Comparison of ENCODE assay signal across 9 mouse cellular contexts in the genomic region with DNA sequence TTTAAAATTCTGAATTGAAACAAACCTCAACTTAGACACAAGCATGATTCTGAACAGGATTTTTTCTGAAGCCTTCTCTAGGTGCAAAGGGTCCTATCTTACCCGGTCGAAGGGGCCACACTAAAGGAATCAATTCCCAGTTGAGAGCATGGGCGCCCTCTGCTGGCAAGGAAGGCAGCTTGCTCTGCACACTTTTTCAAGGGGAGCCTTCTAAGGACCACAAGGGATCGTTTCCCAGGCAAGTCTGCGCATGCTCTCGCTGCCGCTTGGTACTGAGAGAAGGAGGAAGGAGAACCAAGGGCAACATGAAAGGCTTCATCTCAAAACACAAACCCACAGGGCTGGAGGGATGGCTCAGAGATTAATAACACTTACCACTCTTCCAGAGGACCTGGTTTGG. TPM values are rescaled to one million over a fixed set of nuclear protein-coding genes. Genes with fewer than 3 reads are reported as not detected.
DNase-seq lines count a peak whose midpoint lies in the region; ATAC-seq and TF ChIP-seq lines count a peak whose summit lies in the region.
"Had no signal": no experiment of that assay in that cellular context is flagged by ENCODE, and none has a peak within 500 bp of the region (broad histone marks: within the 10 kb centered on the region; RNA-seq: fewer than 3 reads in every experiment).

No protein-coding gene starts in this region.

- H3K4me1 ChIP-seq in heart, adult 2 months (ENCODE audit: control insufficient read depth, insufficient read depth, low read length): no peaks in the 10 kb centered on the region
- peaks cover 3% of the 10 kb centered on the region; the same call in 1 of the 2 replicates for H3K4me1 ChIP-seq in heart, embryonic 11.5 days (ENCODE audit: control insufficient read depth, insufficient read depth, low read length)
- H3K4me1 ChIP-seq in embryonic facial prominence, embryonic 14.5 days (ENCODE audit: control insufficient read depth, insufficient read depth, low read length): no peaks in the 10 kb centered on the region
- H3K4me1 ChIP-seq in hindbrain, embryonic 13.5 days (replicated peaks): no peaks in the 10 kb centered on the region; the same call in 1 of the 2 replicates
- H3K4me1 ChIP-seq: neural tube, embryonic 12.5 days had no signal

- H3K9ac ChIP-seq in heart, adult 2 months (ENCODE audit: low read depth, low read length): no peak overlapping the region
- no peak overlapping the region for H3K9ac ChIP-seq in heart, embryonic 11.5 days (ENCODE audit: low read depth, low read length)
- H3K9ac ChIP-seq in embryonic facial prominence, embryonic 14.5 days (ENCODE audit: low read depth, low read length): no peak overlapping the region
- H3K9ac ChIP-seq in hindbrain, embryonic 13.5 days: no peak overlapping the region
- H3K9ac ChIP-seq: neural tube, embryonic 12.5 days had no signal

- H3K4me3 ChIP-seq in heart, adult 2 months: no peak overlapping the region
- H3K4me3 ChIP-seq in heart, embryonic 11.5 days (ENCODE audit: low read depth, low read length): no peak overlapping the region
- no peak overlapping the region for H3K4me3 ChIP-seq in embryonic facial prominence, embryonic 14.5 days (ENCODE audit: low read depth, low read length)
- H3K4me3 ChIP-seq in hindbrain, embryonic 13.5 days: no peak overlapping the region
- H3K4me3 ChIP-seq: neural tube, embryonic 12.5 days had no signal

- no peak overlapping the region for H3K4me2 ChIP-seq in heart, embryonic 11.5 days
- H3K4me2 ChIP-seq in embryonic facial prominence, embryonic 14.5 days (ENCODE audit: low read depth, low read length): no peak overlapping the region
- H3K4me2 ChIP-seq in hindbrain, embryonic 13.5 days: no peak overlapping the region
- H3K4me2 ChIP-seq: neural tube, embryonic 12.5 days had no signal

- no peaks in the 10 kb centered on the region for H3K79me2 ChIP-seq in heart, adult 2 months (replicated peaks; ENCODE audit: control insufficient read depth, insufficient read depth, low read length)

- no peak for ATAC-seq in heart, embryonic 11.5 days (replicated peaks; ENCODE audit: insufficient number of reproducible peaks, low FRiP score, low TSS enrichment)
- peak; percentile 79 for ATAC-seq in embryonic facial prominence, embryonic 14.5 days (ENCODE audit: low read depth)
- peak; percentile 41 for ATAC-seq in hindbrain, embryonic 13.5 days (ENCODE audit: low FRiP score)
- ATAC-seq in megakaryocyte progenitor cell, adult 5-6 weeks (replicated peaks; ENCODE audit: poor library complexity): peak; percentile 81

- H3K9me3 ChIP-seq in heart, embryonic 11.5 days (replicated peaks; ENCODE audit: control insufficient read depth, low read length): no peaks in the 10 kb centered on the region
- no peaks in the 10 kb centered on the region for H3K9me3 ChIP-seq in embryonic facial prominence, embryonic 14.5 days (ENCODE audit: control insufficient read depth, low read length)
- H3K9me3 ChIP-seq in hindbrain, embryonic 13.5 days: no peaks in the 10 kb centered on the region
- H3K9me3 ChIP-seq: neural tube, embryonic 12.5 days had no signal

- peak; percentile 75 for TF ChIP-seq CTCF in heart, adult 2 months (IDR thresholded peaks at IDR 0.05)

- 32% methylated on average over 7 of the region's 7 CpGs for WGBS in heart, adult 2 months
- 15% methylated on average over 7 of the region's 7 CpGs for WGBS in heart, embryonic 11.5 days (ENCODE audit: insufficient replicate concordance)
- WGBS in embryonic facial prominence, embryonic 14.5 days: 15% methylated on average over 7 of the region's 7 CpGs
- WGBS in hindbrain, embryonic 13.5 days: 13% methylated on average over 7 of the region's 7 CpGs

- intact Hi-C loops in heart, adult 2 months (cut with DNase I): loop anchor here (1.0 kb wide), 1 partner anchor 113 kb away; no protein-coding TSS in a partner anchor

- no peaks in the 10 kb centered on the region for H3K36me3 ChIP-seq in heart, adult 2 months (ENCODE audit: control insufficient read depth, insufficient read depth, low read length)
- peaks cover 4% of the 10 kb centered on the region; the same call in 1 of the 2 replicates for H3K36me3 ChIP-seq in heart, embryonic 11.5 days (ENCODE audit: control insufficient read depth, insufficient read depth, low read length)
- H3K36me3 ChIP-seq in embryonic facial prominence, embryonic 14.5 days (ENCODE audit: control insufficient read depth, insufficient read depth, low read length): peaks cover 25% of the 10 kb centered on the region
- peaks cover 31% of the 10 kb centered on the region for H3K36me3 ChIP-seq in hindbrain, embryonic 13.5 days
- peaks cover 3% of the 10 kb centered on the region; the same call in 1 of the 2 replicates for H3K36me3 ChIP-seq in splenic B cell, adult 2 months (ENCODE audit: control insufficient read depth, insufficient read depth, low read length, poor library complexity, severe bottlenecking)

- 0 out of 2 replicates have a peak, but pooled peaks have one; percentile 20 for TF ChIP-seq EP300 in heart, adult 2 months (IDR thresholded peaks at IDR 0.05; ENCODE audit: insufficient read depth, low read depth, low read length)

- TF ChIP-seq POLR2A in heart, adult 2 months (IDR thresholded peaks at IDR 0.05; ENCODE audit: insufficient read depth, low read depth, low read length): no peak

- DNase-seq in heart, adult 2 months: peak; percentile 19 to 47
- peak; percentile 60 for DNase-seq in adrenal gland, postnatal 25 days
- peak; percentile 90 for DNase-seq in embryonic facial prominence, embryonic 14.5 days (ENCODE audit: low spot score)
- peak; percentile 76 to 80 for DNase-seq in layer of hippocampus, postnatal 10 days (ENCODE audit: low spot score in 2 of 2)
- peak; percentile 68 for DNase-seq in splenic B cell, adult 2 months (ENCODE audit: low read depth, low spot score)

- H3K27me3 ChIP-seq in heart, adult 2 months (ENCODE audit: control insufficient read depth, insufficient read depth, low read length): no peaks in the 10 kb centered on the region
- H3K27me3 ChIP-seq in heart, embryonic 11.5 days (ENCODE audit: control insufficient read depth, insufficient read depth, low read length): no peaks in the 10 kb centered on the region
- H3K27me3 ChIP-seq in embryonic facial prominence, embryonic 14.5 days (replicated peaks; ENCODE audit: control insufficient read depth, insufficient read depth, low read length): no peaks in the 10 kb centered on the region
- H3K27me3 ChIP-seq in hindbrain, embryonic 13.5 days: no peaks in the 10 kb centered on the region
- H3K27me3 ChIP-seq in splenic B cell, adult 2 months (ENCODE audit: control insufficient read depth, insufficient read depth, low read length, poor library complexity, severe bottlenecking): no peaks in the 10 kb centered on the region
- H3K27me3 ChIP-seq: neural tube, embryonic 12.5 days had no signal

- no peak overlapping the region for H3K27ac ChIP-seq in heart, adult 2 months
- no peak overlapping the region for H3K27ac ChIP-seq in heart, embryonic 11.5 days (ENCODE audit: low read depth, low read length)
- no peak overlapping the region for H3K27ac ChIP-seq in embryonic facial prominence, embryonic 14.5 days (replicated peaks; ENCODE audit: low read depth, low read length)
- H3K27ac ChIP-seq in hindbrain, embryonic 13.5 days: no peak overlapping the region
- H3K27ac ChIP-seq: neural tube, embryonic 12.5 days had no signal

RNA-seq across cellular contexts. Expression of a gene that starts 8.9 kb away (rescaled TPM):
- not detected for total RNA-seq in heart, adult 2 months (2021)
- polyA plus RNA-seq in heart, adult 2 months (2012; rRNA removed): 0.10 TPM in 1 of 2 replicates, not detected in the other
- polyA plus RNA-seq in heart, embryonic 11.5 days (2014; fragmentation: Nextera tagmentation; extraction: Ambion mirVana): not detected in 2 replicates
- not detected in 2 replicates for total RNA-seq in adrenal gland, postnatal 25 days (2021)
- 0.17 TPM in 1 of 2 replicates, not detected in the other for polyA plus RNA-seq in embryonic facial prominence, embryonic 14.5 days (2014; fragmentation: Nextera tagmentation; extraction: Ambion mirVana)
- 0.25 TPM in 1 of 2 replicates, not detected in the other for polyA plus RNA-seq in hindbrain, embryonic 13.5 days (2015; fragmentation: Nextera tagmentation; extraction: Ambion mirVana)
- not detected for total RNA-seq in layer of hippocampus, postnatal 10 days (2021)
- total RNA-seq in megakaryocyte progenitor cell, adult 5-6 weeks (2015): not detected in 2 replicates
- total RNA-seq in megakaryocyte progenitor cell, adult 5-6 weeks (2017): not detected in 2 replicates
- polyA plus RNA-seq: neural tube, embryonic 12.5 days had no signal

RNA-seq across cellular contexts. Expression of a gene that starts 48.7 kb away (rescaled TPM):
- total RNA-seq in heart, adult 2 months (2021): under 1 TPM; 0.34 to 0.39 TPM
- 0.20 and 0.35 TPM in 2 replicates for polyA plus RNA-seq in heart, adult 2 months (2012; rRNA removed)
- 0.42 and 0.69 TPM in 2 replicates for polyA plus RNA-seq in heart, embryonic 11.5 days (2014; fragmentation: Nextera tagmentation; extraction: Ambion mirVana)
- total RNA-seq in adrenal gland, postnatal 25 days (2021): 9.5 and 10.8 TPM in 2 replicates
- polyA plus RNA-seq in embryonic facial prominence, embryonic 14.5 days (2014; fragmentation: Nextera tagmentation; extraction: Ambion mirVana): 1.0 and 1.4 TPM in 2 replicates
- 1.6 and 1.7 TPM in 2 replicates for polyA plus RNA-seq in hindbrain, embryonic 13.5 days (2015; fragmentation: Nextera tagmentation; extraction: Ambion mirVana)
- total RNA-seq in layer of hippocampus, postnatal 10 days (2021): under 1 TPM; 0.57 to 0.60 TPM
- total RNA-seq in megakaryocyte progenitor cell, adult 5-6 weeks (2015): not detected in 2 replicates
- not detected in 2 replicates for total RNA-seq in megakaryocyte progenitor cell, adult 5-6 weeks (2017)

Comparison
In these comparisons a context has a peak if more than half of its experiments do, and no peak if none do; other contexts are left out.
1. DNase-seq: peak in every context shown above with its lines; median percentile 90 in embryonic facial prominence, embryonic 14.5 days; 78 in layer of hippocampus, postnatal 10 days; 68 in splenic B cell, adult 2 months; 60 in adrenal gland, postnatal 25 days; 33 in heart, adult 2 months.